Mouse (Mus musculus) neural tube, embryonic 15.5 days (tissue): ENCODE results near the gene Fam192a. TPM values are rescaled to one million over a fixed set of nuclear protein-coding genes. Genes with fewer than 3 reads are reported as not detected.

ENCODE experiments used
- ATAC-seq: fragments of 200-750 bp; cut with Nextera tagmentation; 2 replicates; pipeline ENCODE4 v1.8.0; 2017; ENCODE audit warnings: mild to moderate bottlenecking, moderate TSS enrichment, moderate library complexity; ENCODE audit not compliant: low FRiP score
- H3K27ac ChIP-seq: fragments of 300-500 bp; sonication (generic); replicated peaks from 2 replicates; pipeline ENCODE4 v1.5.1; 2015; ENCODE audit warnings: mild to moderate bottlenecking, inconsistent platforms
- H3K27me3 ChIP-seq: fragments of 300-500 bp; sonication (generic); replicated peaks from 2 replicates; pipeline ENCODE4 v1.6.1; 2015; ENCODE audit warnings: inconsistent platforms
- H3K36me3 ChIP-seq: fragments of 300-500 bp; sonication (generic); 2 replicates; pipeline ENCODE4 v1.6.1; 2015; ENCODE audit warnings: inconsistent platforms
- H3K4me1 ChIP-seq: fragments of 300-500 bp; sonication (generic); 2 replicates; pipeline ENCODE4 v1.6.1; 2015; ENCODE audit warnings: inconsistent platforms
- H3K4me2 ChIP-seq: fragments of 300-500 bp; sonication (generic); 2 replicates; pipeline ENCODE4 v1.6.1; 2015; ENCODE audit warnings: inconsistent platforms, mild to moderate bottlenecking, moderate library complexity
- H3K4me3 ChIP-seq: fragments of 300-500 bp; sonication (generic); replicated peaks from 2 replicates; pipeline ENCODE4 v1.5.1; 2015; ENCODE audit warnings: mild to moderate bottlenecking, inconsistent platforms
- H3K9ac ChIP-seq: fragments of 300-500 bp; sonication (generic); replicated peaks from 2 replicates; pipeline ENCODE4 v1.6.1; 2015; ENCODE audit warnings: mild to moderate bottlenecking, inconsistent platforms
- H3K9me3 ChIP-seq: fragments of 300-500 bp; sonication (generic); replicated peaks from 2 replicates; pipeline ENCODE4 v1.6.1; 2016; ENCODE audit warnings: inconsistent platforms
- WGBS: fragments of 180-500 bp; shearing (Covaris S2); methylation state at CpG from one replicate; pipeline ENCODE4 v1.1.7; 2015; ENCODE audit warnings: mixed read lengths; 5-methylcytosine and 5-hydroxymethylcytosine counted together
- polyA plus RNA-seq: library from polyadenylated mRNA; unstranded; fragments of >200 nt; fragmentation: Nextera tagmentation; extraction: Ambion mirVana; gene quantifications from 2 replicates; pipeline ENCODE4 v1.2.1, GENCODE M21; 2015

Gene Fam192a
- polyA plus RNA-seq, 1 experiment from 2014 or later: 66.6 TPM

DNA sequence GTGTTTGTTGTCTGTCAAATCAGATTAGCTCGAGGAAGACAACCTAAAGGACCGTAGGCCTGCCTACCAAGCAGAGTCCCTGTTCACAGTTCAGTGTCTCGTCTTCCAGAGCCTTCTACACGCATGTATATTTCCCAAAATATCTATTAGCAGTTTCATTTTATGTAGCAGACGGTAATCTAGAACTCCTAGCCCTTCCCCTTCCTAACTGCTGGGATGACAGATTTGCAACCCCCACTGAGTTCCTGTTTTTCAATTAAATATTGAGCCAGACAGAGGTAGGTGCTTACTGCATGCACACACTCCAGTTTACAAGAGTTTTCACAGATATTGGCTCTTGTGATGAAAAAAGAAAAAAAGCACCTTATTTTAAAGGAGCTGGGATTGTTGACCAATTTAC, 52.3 kb downstream of the Fam192a start:
- WGBS: 58% methylated on average over 5 of the region's 5 CpGs
- H3K4me3 ChIP-seq: no peak overlapping the region
- no peak overlapping the region for H3K4me2 ChIP-seq
- peaks cover 33% of the 10 kb centered on the region for H3K4me1 ChIP-seq
- H3K9me3 ChIP-seq: no peaks in the 10 kb centered on the region
- peak overlapping the region; percentile 3; the same call in 1 of the 2 replicates for H3K27ac ChIP-seq
- H3K9ac ChIP-seq: no peak overlapping the region
- ATAC-seq: no peak
- H3K27me3 ChIP-seq: no peaks in the 10 kb centered on the region
- no peaks in the 10 kb centered on the region for H3K36me3 ChIP-seq

DNA sequence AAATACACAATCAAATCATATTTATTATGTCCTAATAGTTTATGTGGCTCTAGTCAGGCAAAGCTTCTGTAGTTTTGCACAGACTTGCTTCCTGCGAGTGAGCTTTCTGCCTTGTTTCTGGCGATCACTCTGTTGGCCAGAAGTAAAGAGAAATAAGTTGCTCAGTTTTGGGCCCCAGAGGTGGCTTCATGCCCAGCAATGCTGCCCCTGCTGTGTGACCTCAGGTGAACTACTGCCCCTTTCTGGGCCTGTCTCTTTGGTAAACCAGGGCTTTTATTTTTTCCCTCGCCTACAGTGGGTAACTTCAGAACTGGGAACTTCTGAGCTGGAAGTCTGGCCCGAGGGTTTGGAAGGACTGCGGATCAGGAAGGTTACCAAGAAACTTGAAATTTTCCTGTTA, 52.8 kb downstream of the Fam192a start:
- H3K36me3 ChIP-seq: no peaks in the 10 kb centered on the region
- peaks cover 33% of the 10 kb centered on the region for H3K4me1 ChIP-seq
- H3K27ac ChIP-seq: no peak overlapping the region; the same call in 1 of the 2 replicates
- WGBS: 75% methylated on average over 5 of the region's 5 CpGs
- H3K27me3 ChIP-seq: no peaks in the 10 kb centered on the region
- ATAC-seq: no peak
- no peak overlapping the region for H3K9ac ChIP-seq
- H3K4me3 ChIP-seq: no peak overlapping the region
- H3K9me3 ChIP-seq: no peaks in the 10 kb centered on the region
- H3K4me2 ChIP-seq: no peak overlapping the region

DNA sequence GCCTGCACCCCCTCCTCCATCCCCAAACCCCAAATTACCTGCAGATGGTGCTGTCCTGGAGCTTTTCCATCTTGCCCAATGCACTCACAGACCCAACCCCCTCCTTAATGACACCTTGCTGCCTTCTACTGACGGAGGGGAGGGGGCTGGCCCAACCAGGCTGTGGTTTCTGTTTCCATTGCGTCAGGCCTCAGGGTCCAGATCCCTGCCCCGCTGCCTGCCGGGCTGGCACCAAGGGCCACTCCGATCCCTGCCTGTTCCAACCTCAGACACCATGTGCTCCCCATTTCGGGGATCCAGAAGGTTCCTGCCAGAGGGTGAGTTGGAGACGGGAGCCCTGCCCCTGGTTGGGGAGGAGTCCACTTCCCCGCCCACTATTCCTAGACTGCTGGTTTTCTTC, 57.8 kb downstream of the Fam192a start:
- Histone ChIP-seq H3K9me3 (no peaks in the 10 kb centered on the region), H3K4me3 (no peak overlapping the region), H3K27me3 (no peaks in the 10 kb centered on the region), H3K4me2 (no peak overlapping the region), H3K9ac (no peak overlapping the region), H3K4me1 (peaks cover 21% of the 10 kb centered on the region), H3K36me3 (no peaks in the 10 kb centered on the region), H3K27ac (no peak overlapping the region)
- 76% methylated on average over 8 of the region's 8 CpGs for WGBS
- ATAC-seq: no peak

DNA sequence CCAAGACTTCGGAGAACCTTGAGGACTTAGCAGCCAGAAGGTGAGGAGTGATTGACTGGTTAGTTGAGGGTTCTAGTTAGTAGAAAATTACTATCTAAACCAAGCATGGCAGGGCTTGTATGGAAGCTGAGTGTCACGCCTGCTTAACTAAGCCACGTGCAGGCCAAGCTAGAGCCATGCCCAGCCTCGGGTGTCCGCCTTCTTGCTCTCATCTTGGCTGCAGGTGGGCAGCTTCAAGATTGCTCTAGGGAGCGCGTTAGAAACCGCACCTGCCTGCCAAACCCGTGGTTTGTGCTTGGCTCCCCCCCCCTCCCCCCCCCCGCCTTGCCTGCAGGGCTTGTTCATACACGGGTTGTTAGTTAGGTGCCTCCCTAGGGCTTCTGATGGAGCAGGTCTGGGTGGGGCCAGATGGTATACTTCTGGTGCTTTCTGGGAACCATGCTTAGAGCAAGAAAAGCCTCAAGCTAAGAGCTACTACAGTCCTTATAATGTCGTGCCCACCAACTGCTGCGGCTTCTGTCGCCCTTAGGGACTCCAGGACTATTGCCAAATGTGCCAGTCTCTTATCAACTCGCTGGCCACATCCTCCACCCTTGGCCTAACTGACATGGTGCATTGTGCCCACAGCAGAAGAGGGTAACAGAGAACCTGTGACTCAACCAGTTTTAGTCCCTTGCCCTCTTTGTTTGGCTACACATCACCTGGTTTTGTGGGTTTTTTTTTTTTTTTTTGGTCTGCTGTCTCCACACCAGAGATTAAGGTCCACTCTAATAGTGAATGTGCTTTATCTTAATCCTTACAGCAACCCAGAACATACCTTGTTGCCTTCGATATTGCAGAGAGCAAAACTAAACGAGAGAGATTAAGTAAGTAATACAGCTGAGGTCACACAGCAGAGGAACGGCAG, 60.7 kb downstream of the Fam192a start:
- no peak overlapping the region for H3K4me2 ChIP-seq
- 66% methylated on average over 18 of the region's 18 CpGs for WGBS
- no peak overlapping the region for H3K27ac ChIP-seq
- H3K9me3 ChIP-seq: no peaks in the 10 kb centered on the region
- 0 out of 2 replicates have a peak, but pooled peaks cover 2% of the 10 kb centered on the region for H3K27me3 ChIP-seq
- H3K36me3 ChIP-seq: no peaks in the 10 kb centered on the region
- peaks cover 33% of the 10 kb centered on the region for H3K4me1 ChIP-seq
- ATAC-seq: no peak
- no peak overlapping the region for H3K9ac ChIP-seq
- no peak overlapping the region for H3K4me3 ChIP-seq

DNA sequence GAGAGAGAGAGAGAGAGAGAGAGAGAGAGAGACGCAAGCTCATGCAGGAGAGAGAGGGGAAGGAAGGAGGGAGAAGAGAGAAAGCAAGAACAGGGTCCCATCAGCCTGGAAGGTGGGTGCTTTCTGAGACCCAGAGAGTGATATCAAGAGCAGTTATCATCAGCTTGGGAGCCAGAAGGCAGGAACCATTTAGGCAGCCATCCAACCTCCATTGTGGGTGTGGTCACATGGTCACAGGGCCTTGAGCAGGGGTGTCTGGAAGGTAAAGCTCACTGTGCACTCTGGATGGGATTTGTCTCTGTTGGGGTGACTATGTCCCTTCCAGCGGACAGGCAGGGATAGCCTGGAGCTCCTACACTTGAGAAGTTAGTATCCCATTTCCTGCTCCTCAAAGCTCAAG, 61.8 kb downstream of the Fam192a start:
- Histone ChIP-seq H3K4me1 (peaks cover 33% of the 10 kb centered on the region), H3K27ac (no peak overlapping the region), H3K4me3 (no peak overlapping the region), H3K9ac (no peak overlapping the region), H3K36me3 (no peaks in the 10 kb centered on the region), H3K27me3 (peaks cover 10% of the 10 kb centered on the region; the same call in 1 of the 2 replicates), H3K4me2 (no peak overlapping the region), H3K9me3 (no peaks in the 10 kb centered on the region)
- ATAC-seq: no peak
- 73% methylated on average over 2 of the region's 2 CpGs for WGBS

DNA sequence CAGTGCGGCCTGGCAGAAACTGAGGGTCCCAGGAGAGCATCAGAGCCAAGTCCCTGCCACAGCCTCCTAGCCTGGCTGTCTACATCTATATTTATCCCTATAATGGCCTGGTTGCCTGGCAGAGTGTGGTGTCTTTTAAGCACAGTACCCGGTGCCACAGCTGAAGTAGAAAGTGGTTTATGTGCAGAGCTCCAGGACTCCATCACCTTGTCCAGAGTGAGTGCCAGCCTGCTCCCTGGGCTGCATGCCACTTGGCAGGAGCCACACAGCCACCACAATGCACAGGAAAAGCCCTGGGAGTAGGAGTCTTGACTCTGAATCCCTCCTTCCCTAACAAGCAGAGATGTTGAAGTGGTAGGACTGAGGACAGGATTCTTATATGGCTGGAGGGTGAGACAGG, 64.3 kb downstream of the Fam192a start:
- no peak overlapping the region for H3K4me3 ChIP-seq
- no peaks in the 10 kb centered on the region for H3K36me3 ChIP-seq
- no peak overlapping the region for H3K9ac ChIP-seq
- 59% methylated on average over 2 of the region's 2 CpGs for WGBS
- H3K4me2 ChIP-seq: no peak overlapping the region
- peak overlapping the region; percentile 63 for H3K27ac ChIP-seq
- H3K9me3 ChIP-seq: no peaks in the 10 kb centered on the region
- peaks cover 53% of the 10 kb centered on the region for H3K4me1 ChIP-seq
- peak; percentile 36; the same call in 1 of the 2 replicates for ATAC-seq
- H3K27me3 ChIP-seq: peaks cover 25% of the 10 kb centered on the region

DNA sequence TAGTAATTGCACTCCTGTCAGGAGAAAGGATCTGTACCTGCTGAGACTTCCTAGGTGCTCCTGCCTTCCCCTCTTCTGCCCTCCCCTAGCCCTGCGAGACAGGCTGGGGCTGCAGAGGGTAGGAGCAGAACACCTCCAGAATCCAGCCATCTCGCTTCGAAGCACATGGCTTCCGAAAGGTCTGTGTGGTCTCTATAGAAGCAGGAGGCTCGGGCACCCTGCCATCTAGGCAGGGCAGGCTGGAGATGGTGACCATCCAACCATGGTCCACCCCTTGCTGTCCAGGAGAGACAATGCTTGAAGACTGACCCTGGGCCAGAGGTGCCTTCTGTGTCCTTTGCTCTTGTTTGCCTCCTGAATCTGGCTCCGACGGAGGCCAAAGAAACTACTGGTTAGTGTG, 66.2 kb downstream of the Fam192a start:
- Histone ChIP-seq H3K4me3 (no peak overlapping the region), H3K36me3 (no peaks in the 10 kb centered on the region), H3K4me1 (peaks cover 51% of the 10 kb centered on the region), H3K4me2 (peak overlapping the region; percentile 86), H3K27ac (0 out of 2 replicates have a peak overlapping the region, but pooled peaks have one; percentile 18), H3K9me3 (no peaks in the 10 kb centered on the region), H3K27me3 (peaks cover 30% of the 10 kb centered on the region), H3K9ac (no peak overlapping the region)
- WGBS: 80% methylated on average over 7 of the region's 7 CpGs
- no peak for ATAC-seq

DNA sequence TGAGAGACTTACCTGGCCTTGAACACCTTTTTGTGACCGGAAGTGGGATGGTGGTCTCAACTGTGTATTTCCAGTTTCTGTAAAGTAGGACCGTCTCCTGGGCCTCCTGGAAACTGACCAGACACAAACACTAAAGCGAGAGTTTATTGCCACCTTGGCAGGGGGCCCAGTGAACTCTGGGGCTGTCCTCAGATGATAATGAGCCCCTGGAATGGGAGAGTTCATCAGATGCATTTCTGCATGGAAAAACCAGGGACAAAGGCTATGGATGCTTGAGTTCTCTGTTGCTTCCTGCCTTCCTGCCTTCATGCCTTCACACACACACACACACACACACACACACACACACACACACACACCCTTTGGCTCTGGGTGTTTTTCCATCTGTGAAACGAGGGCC, 67.2 kb downstream of the Fam192a start:
- H3K9ac ChIP-seq: no peak overlapping the region
- H3K4me1 ChIP-seq: peaks cover 47% of the 10 kb centered on the region
- H3K27ac ChIP-seq: peak overlapping the region; percentile 76
- H3K4me2 ChIP-seq: peak overlapping the region; percentile 86
- no peak for ATAC-seq
- no peaks in the 10 kb centered on the region for H3K9me3 ChIP-seq
- peaks cover 30% of the 10 kb centered on the region for H3K27me3 ChIP-seq
- H3K36me3 ChIP-seq: no peaks in the 10 kb centered on the region
- WGBS: 26% methylated on average over 4 of the region's 4 CpGs
- H3K4me3 ChIP-seq: no peak overlapping the region

DNA sequence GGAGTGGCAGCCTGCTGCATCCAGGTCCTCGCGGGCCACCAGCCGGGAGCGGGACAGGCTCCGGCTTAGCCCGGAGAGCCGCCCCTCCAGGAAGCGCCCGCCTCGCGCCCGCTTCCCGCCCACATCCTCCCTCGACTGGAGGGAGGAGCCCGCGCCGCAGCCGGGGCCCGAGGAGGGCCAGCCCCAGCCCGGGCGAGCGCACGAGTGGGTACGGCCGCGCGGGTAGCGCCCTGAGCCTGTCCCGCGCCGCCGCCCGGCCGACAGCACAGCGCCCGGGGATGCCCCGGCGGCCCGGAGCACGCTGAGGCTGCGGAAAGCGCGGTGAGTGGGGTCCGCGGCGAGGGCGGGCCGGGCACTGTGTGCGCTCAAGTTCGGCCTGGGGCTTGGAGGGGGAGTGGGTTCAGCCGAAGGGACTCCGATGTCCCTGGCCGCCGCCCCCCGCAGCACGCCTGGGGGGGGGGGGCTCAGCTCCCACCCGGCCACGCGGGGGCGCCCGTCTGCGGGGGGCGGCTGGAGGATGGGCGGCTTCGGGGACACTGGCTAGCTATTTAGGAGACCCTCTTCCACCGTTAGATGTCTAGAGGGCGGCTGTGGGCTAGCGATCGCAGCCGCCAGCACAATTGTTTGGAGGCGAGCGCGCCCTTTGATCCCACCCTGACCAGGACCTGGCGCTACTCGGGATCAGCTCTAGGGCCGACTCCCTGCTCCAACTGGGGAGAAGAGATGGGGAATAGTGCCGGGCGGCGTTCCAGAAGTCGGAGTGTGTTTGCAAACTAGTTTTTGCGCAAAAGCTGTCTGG, 68.7 kb downstream of the Fam192a start, which contains the start of gene Cpne2:
TSS of gene Cpne2 (plus strand) at position 118 of the 799 bp plus-strand sequence.
- H3K4me1 ChIP-seq: peaks cover 47% of the 10 kb centered on the region
- peaks cover 30% of the 10 kb centered on the region for H3K27me3 ChIP-seq
- ATAC-seq: peak; percentile 75
- under 1% methylated on average over 78 of the region's 81 CpGs for WGBS
- H3K27ac ChIP-seq: peak within 1 kb of the TSS; percentile 76
- H3K4me2 ChIP-seq: peak within 1 kb of the TSS; percentile 86
- H3K9me3 ChIP-seq: no peaks in the 10 kb centered on the region
- H3K36me3 ChIP-seq: no peaks in the 10 kb centered on the region
- H3K9ac ChIP-seq: peak within 1 kb of the TSS; percentile 75
- peak within 1 kb of the TSS; percentile 62 for H3K4me3 ChIP-seq

DNA sequence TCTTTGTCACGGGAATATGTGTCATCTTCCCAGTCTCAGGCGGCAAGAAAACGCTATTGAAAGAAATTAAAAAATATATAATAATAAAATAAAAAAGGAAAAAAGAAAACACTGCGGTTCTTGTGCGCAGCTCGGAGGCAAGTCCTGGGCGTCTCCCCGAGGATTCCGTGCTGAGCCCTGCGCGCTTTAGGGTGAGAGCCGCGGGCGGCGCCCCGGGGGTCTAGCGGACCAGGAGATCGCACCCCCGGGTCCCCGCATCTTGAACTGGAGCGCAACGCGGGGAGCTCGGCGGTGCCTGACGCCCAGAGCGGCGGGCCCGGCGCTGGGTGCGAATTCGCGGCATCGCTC, 69.3 kb downstream of the Fam192a start:
- peaks cover 46% of the 10 kb centered on the region for H3K4me1 ChIP-seq
- under 1% methylated on average over 34 of the region's 34 CpGs for WGBS

DNA sequence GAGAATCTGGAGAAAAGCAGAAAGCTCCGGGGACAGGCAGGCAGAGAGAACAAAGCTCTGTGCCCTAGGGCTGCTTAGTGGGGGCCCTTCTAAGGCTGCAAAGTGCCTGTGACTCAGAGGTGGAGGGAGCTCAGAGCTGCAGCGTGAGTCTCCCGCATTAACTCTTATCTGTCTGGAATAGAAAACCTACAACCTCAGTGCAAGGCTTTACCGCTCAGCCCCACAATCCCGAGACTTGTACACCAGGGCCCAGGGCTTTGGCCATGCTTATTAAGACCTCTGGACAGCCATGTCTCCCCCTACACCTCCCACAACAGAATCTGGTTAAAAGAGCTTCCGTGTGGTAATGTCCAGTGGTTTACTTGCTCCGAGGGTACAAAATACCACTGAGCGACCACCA, 69.8 kb downstream of the Fam192a start:
- Histone ChIP-seq H3K9me3 (no peaks in the 10 kb centered on the region), H3K4me1 (peaks cover 42% of the 10 kb centered on the region), H3K36me3 (no peaks in the 10 kb centered on the region), H3K9ac (no peak overlapping the region), H3K4me3 (peak overlapping the region; percentile 62), H3K27me3 (peaks cover 30% of the 10 kb centered on the region), H3K4me2 (peak overlapping the region; percentile 86), H3K27ac (peak overlapping the region; percentile 76)
- 1% methylated on average over 8 of the region's 8 CpGs for WGBS
- ATAC-seq: no peak

More for the DNA sequence above, 69.3 kb downstream of the Fam192a start:
- H3K27me3 ChIP-seq: peaks cover 30% of the 10 kb centered on the region
- peak overlapping the region; percentile 62 for H3K4me3 ChIP-seq
- peak; percentile 17 for ATAC-seq
- H3K36me3 ChIP-seq: no peaks in the 10 kb centered on the region
- peak overlapping the region; percentile 75 for H3K9ac ChIP-seq
- H3K27ac ChIP-seq: peak overlapping the region; percentile 76
- H3K9me3 ChIP-seq: no peaks in the 10 kb centered on the region
- H3K4me2 ChIP-seq: peak overlapping the region; percentile 86
